Mouse (Mus musculus) hematopoietic stem cell, adult 5-6 weeks (primary cell): ENCODE measurements at regions not wholly inside any gene's neighbourhood (a gene's known extent, or its start where the extent isn't known, plus 50 kb on each side); places are given as distances from the start of the nearest gene placed in this dataset.

ENCODE experiments used
- ATAC-seq, 2 experiments: fragments of 125-278 bp in 1 of 2; replicated peaks in 1 of 2; 2 replicates each; pipeline ENCODE4 v1.8.0; 2016 to 2017; ENCODE audit warnings: inconsistent platforms in 2 of 2, mild to moderate bottlenecking in 2 of 2, moderate number of reproducible peaks in 2 of 2, low read depth in 1 of 2, moderate TSS enrichment in 1 of 2; ENCODE audit not compliant: low FRiP score in 2 of 2, poor library complexity in 2 of 2, severe bottlenecking in 2 of 2, insufficient read depth in 1 of 2, low TSS enrichment in 1 of 2

DNA sequence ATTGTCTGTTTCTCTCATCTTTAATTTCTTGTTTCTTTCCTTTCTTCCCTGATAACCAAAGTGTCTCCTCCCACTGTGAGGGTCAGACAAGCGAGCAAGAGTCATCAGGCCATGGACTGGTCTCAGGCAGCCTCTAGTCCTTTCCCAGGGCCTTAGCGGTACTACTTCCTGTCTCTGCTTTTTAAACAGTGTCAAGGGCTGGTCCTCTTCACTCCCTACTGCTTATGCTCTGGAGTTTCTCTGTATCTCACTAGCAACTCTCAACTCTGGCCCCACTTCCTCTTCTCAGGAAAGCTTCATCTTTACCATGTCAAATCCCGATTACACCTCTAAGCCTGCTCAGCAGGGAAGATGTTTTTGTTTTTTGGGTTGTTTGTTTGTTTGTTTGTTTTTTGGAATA, 124.1 kb downstream of the Pten start:
- ATAC-seq, result 0 out of 4 replicates have a peak, but pooled peaks of 1 of the 2 experiments have one; percentile 7

DNA sequence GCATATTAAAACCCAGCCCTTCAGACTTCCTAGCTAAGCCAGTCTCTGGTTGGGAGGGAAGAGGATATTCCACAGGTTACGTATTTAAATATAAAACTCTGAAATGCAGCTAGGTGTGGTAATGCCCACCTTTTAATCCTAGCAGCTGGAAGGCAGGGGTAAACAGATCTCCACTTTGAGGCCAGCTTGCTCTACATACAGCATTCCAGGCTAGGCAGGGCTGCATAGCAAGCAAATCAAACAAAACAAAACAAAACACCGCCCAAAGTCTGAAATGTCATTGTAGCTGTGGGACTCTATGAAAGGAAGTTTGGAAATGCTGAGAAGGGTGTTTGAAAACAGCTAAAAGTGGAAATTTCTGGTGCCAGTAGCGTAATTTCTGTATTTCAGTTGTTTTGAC, 127.0 kb downstream of the Pten start:
- no peak for ATAC-seq

DNA sequence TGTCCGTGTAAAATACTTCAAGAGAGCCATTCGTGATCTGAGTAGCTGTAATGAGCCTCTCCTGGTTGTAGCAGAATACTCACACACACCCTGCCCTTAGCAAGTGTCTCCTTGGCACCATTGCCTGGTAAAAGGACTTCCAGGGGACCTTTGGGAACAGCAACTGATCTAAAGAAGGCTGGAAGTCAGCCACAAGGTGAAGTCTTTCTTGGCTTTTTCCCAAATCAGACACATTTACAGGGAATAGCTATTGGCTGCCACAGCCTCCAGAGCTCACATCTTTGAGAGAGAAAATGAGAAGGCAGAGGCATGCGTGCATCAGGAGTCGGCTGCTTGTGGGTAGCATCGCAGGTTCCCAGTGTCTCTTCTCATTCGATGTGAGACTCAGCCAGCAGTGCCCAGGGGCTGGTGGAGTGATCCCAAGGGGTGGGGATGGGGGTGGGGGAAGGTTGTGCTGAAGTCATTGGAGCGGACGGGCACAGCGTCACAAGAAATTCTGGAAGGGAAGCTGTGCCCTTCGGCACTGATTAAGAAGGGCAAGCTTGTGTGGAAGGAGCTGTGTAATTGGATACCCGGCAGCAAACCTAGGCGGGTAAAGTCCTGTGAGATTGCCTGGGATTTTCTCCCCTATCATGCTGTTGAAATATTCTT, 128.3 kb downstream of the Pten start:
- no peak for ATAC-seq

DNA sequence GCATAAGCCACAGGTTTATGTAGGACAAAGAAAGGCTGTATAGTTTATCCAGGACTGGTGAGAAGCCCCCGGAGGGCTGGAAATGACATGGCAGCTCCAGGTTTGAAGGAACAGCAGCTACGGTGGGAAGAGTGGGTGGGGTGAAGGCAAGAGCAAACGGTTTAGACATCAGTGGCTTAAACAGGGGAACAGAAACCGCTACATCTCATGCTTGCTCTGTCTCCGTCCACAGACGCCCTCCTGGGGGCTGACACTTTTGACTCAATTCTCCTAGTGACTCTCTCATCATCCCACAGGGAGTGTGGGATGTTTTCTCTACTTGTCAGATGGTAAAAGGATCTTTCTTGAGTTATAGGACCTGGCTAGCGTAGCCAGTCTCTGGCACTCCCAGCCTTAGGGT, 129.9 kb downstream of the Pten start:
- no peak for ATAC-seq

GRCm38 (mm10) chr19:32888616-32889305, 131.5 kb downstream of the Pten start:
- ATAC-seq, result no peak

GRCm38 (mm10) chr19:32890801-32891200, 133.5 kb downstream of the Pten start:
- no peak for ATAC-seq

GRCm38 (mm10) chr19:32892469-32892868, 135.2 kb downstream of the Pten start:
- ATAC-seq, result no peak

GRCm38 (mm10) chr19:32903454-32904108, 146.3 kb downstream of the Pten start:
- ATAC-seq, result peak; percentile 72 to 89

- ATAC-seq, result 0 out of 4 replicates have a peak, but pooled peaks of 1 of the 2 experiments have one; percentile 9
Measured at GRCm38 (mm10) chr19:32904517-32904916, 147.2 kb downstream of the Pten start.

- ATAC-seq, result peak; percentile 23 to 54; a peak in 2 of 4 replicates
Measured at GRCm38 (mm10) chr19:32905901-32906431, 148.7 kb downstream of the Pten start.

DNA sequence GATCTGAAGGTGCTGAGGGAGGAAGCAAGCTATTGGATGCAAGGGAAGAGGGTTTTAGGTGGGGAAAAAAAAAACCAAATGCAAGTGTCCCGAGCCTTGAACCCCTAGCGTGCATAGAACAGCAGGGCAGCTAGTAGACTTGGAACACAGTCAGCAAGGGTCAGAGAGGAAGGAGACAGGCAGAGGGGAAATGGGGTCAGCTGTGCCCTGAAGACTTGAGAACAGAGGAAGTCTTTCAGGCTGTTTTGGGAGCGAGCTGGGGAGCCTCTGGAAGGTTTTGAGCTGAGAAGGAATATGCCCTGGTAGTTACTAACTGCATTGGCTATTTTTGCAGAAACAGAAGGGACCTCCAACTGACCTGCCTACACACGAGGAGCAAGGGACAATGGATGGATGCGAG, 149.5 kb downstream of the Pten start:
- no peak for ATAC-seq

GRCm38 (mm10) chr19:32910050-32910462, 152.8 kb downstream of the Pten start:
- ATAC-seq, result no peak

DNA sequence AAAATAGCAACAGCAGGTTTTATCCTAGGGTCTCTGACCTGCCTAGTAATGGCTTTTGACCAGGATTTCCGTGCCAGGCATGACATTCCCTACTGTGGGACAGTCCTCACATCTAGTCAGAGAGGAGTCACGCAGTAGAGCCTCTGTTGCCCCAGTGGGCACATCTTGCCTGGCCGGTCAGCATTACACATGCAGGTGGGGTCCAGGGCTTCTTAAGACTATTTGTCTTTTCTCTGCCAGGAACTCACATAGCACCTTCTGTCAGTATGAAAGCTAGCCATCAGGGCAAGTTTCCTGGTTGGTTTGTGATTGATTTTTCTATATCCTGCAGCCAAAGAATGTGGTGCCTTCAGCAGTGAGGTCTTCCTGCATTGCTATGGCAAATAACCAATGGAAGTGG, 155.0 kb downstream of the Pten start:
- ATAC-seq, result no peak

GRCm38 (mm10) chr19:32916507-32917280, 159.4 kb downstream of the Pten start:
- ATAC-seq, result no peak

- ATAC-seq, result no peak
Measured at GRCm38 (mm10) chr19:32921021-32921420, 163.7 kb downstream of the Pten start.

DNA sequence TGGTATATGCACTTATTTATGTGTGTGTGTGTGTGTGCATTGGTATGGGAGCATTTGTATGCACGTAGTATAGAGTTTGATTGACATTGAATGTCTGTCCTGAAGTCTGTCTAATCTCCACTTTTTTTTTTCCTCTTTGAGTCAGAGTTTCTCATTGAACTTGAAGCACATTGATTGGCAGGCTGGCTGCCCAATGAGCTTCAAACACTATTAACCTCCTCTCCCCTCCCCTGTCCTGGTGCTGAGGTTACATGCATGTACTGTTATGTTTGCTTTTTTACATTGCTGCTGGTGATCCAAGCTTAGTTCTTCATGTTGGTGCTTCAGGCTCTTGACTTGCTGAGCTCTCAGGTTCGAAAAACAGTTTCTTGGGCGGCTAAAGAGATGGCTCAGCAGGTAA, 166.6 kb downstream of the Pten start:
- ATAC-seq, result no peak

- ATAC-seq, result no peak
Measured at GRCm38 (mm10) chr19:32925628-32926505, 168.6 kb downstream of the Pten start.
